Mouse (Mus musculus) olfactory bulb, adult 2 months (tissue): Measurements from ENCODE around the gene Eef2. TPM values are rescaled to one million over a fixed set of nuclear protein-coding genes. Genes with fewer than 3 reads are reported as not detected.

Experiments
- H3K27ac ChIP-seq: fragments of 200-500 bp; 2 replicates; pipeline ENCODE4 v1.5.1; 2012; ENCODE audit warnings: low read depth, low read length; ENCODE audit not compliant: insufficient read depth
- H3K4me1 ChIP-seq: fragments of 200-500 bp; 2 replicates; pipeline ENCODE4 v1.6.1; 2012; ENCODE audit warnings: low read length; ENCODE audit not compliant: control insufficient read depth, insufficient read depth
- H3K4me3 ChIP-seq: fragments of 200-500 bp; 2 replicates; pipeline ENCODE4 v1.5.1; 2012; ENCODE audit warnings: mild to moderate bottlenecking, low read depth, low read length, moderate library complexity; ENCODE audit not compliant: insufficient read depth
- CTCF ChIP-seq: fragments of 200-500 bp; IDR thresholded peaks from 2 replicates; pipeline ENCODE4 v1.5.1; 2012; ENCODE audit warnings: low read depth, mild to moderate bottlenecking, low read length, moderate library complexity; ENCODE audit not compliant: insufficient read depth
- POLR2A ChIP-seq: fragments of 200-500 bp; IDR thresholded peaks from 2 replicates; pipeline ENCODE4 v1.6.1; 2012; ENCODE audit warnings: mild to moderate bottlenecking, low read depth, low read length, moderate library complexity; ENCODE audit not compliant: insufficient read depth
- WGBS: fragments of 180-500 bp; shearing (Covaris S2); methylation state at CpG from one replicate; pipeline ENCODE4 v1.1.7; 2018; 5-methylcytosine and 5-hydroxymethylcytosine counted together
- polyA plus RNA-seq: library from polyadenylated mRNA; stranded (reverse); fragments of >200 nt; gene quantifications from 2 replicates; pipeline ENCODE4 v1.2.4, GENCODE M21; 2012; ENCODE audit warnings: low replicate concordance; ENCODE audit not compliant: missing spikeins, insufficient read depth, insufficient read length

Eef2 gene
- polyA plus RNA-seq, 1 experiment = 423 TPM

DNA sequence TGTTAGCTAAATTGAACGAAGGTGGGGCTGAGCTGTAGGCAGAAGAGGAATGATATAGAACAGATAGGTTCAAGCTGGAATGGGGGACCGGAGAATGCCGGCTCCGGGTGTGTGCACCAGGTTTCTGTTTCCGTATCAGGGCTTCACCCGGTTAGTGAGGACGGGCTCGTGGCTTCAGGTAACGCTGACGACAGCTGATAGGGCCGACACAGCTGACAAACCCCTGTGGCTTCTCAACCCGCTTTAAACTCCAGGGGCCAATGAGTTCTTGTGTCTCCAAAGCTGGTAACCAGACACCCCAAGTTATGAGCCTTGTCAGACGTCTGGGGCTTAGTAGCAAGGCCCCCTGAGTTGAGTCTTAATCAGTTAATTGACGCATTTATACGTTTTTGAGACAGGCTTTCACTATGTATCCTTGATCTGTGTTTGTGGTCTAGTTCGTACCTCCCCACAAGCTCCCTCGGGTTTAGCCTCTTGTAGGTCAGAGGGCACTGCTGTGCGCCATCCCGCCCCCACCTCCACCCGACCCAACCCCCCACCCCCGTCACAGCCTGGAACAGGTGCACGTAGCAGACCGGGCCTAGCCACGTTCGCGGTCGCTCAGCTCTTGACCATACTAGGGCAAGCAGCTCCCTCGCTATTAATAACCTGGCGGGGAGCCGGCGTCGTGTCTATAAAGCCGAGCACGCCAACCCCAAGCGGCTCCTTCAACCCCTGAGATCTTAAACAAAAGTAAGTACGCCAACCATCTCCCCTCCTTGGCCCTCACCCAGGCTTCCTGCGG is 17.8 kb downstream of the Eef2 start:
- H3K4me3 ChIP-seq = no peak overlapping the region
- peaks cover 24% of the 10 kb centered on the region for H3K4me1 ChIP-seq
- TF ChIP-seq CTCF (no peak), POLR2A (no peak)
- 10% methylated on average over 37 of the region's 37 CpGs for WGBS
- no peak overlapping the region for H3K27ac ChIP-seq

- Histone ChIP-seq H3K4me3 (no peak overlapping the region), H3K27ac (no peak overlapping the region), H3K4me1 (peaks cover 24% of the 10 kb centered on the region)
- no peak for TF ChIP-seq CTCF
- TF ChIP-seq POLR2A = no peak
- WGBS = 80% methylated on average over 4 of the region's 4 CpGs
Observed at GRCm38 (mm10) chr10:81195300-81195699, 18.9 kb downstream of the Eef2 start.

DNA sequence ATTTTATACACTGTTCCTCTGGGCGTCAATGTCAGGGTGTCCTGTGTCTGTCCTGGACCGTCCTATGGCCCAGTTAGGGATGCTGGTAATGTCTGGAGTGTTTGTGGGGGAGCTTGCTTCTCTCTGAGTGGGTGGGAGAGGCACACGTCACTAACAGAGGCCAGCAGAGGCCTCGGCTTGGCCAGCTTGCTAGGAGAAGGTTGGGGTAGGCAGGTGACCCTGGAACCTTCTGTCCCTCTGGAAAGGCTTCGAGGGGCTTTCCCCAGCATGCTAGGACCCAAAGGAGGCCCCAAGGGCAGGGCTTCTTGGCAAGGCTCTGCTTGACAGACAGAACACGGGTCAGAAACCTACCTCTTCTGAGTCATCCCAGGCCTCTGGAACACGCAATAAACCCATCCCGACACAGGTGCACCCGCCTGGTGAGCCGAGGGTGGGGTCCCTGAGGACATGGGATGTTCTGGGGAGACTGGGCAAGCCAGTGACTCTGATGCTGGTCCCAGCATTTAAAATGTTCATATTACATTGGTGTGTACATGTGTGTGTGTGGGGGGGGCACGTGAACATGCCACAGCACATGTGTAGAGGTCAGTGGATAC is 20.1 kb downstream of the Eef2 start:
- 67% methylated on average over 11 of the region's 11 CpGs for WGBS
- TF ChIP-seq POLR2A = no peak
- TF ChIP-seq CTCF = no peak
- H3K4me1 ChIP-seq = peaks cover 21% of the 10 kb centered on the region
- H3K27ac ChIP-seq = no peak overlapping the region
- H3K4me3 ChIP-seq = no peak overlapping the region

DNA sequence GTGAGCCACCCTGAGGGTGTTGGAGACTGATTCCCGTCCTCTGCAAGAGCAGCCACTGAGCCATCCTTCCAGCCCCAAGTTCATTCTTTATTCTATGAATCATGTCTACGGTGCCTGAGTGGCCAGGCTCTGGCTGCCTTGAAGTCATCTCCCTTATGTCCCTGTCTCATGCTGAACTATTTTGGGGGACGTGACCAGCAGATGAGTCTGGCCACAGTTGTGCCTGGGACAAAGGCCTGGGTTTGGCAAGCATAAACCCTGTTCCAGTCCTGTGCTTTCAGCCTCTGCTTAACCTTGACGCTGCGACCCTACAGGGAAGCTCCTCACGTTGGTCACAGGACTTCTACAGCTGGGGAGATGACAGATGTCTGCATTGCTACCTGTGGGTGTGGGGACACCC is 20.9 kb downstream of the Eef2 start:
- TF ChIP-seq POLR2A (no peak), CTCF (no peak)
- Histone ChIP-seq H3K4me1 (peaks cover 16% of the 10 kb centered on the region), H3K4me3 (no peak overlapping the region), H3K27ac (no peak overlapping the region)
- 57% methylated on average over 6 of the region's 6 CpGs for WGBS

DNA sequence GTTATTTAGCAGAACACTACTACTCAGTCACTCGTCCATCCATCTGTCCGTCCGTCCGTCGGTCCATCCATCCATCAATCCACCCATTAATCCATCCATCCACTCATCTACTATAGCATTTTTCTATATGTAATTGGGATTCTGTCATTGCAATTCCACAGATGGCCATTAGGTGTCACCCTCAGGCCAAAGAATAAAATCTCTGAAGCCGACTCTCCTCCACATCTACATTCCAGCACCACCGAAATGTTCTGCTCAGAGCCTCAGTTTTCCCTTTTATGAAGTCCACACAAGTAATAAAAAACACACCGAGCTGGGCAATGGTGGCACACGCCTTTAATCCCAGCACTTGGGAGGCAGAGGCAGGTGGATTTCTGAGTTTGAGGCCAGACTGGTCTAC is 21.8 kb downstream of the Eef2 start:
- 2% methylated on average over 9 of the region's 9 CpGs for WGBS
- H3K4me1 ChIP-seq = peaks cover 12% of the 10 kb centered on the region
- no peak overlapping the region for H3K4me3 ChIP-seq
- H3K27ac ChIP-seq = no peak overlapping the region
- TF ChIP-seq CTCF (no peak), POLR2A (no peak)

GRCm38 (mm10) chr10:81198990-81199389 is 22.6 kb downstream of the Eef2 start:
- Histone ChIP-seq H3K4me3 (no peak overlapping the region), H3K27ac (no peak overlapping the region), H3K4me1 (peaks cover 8% of the 10 kb centered on the region)
- no peak for TF ChIP-seq CTCF
- TF ChIP-seq POLR2A = no peak
- 92% methylated on average over 6 of the region's 6 CpGs for WGBS

DNA sequence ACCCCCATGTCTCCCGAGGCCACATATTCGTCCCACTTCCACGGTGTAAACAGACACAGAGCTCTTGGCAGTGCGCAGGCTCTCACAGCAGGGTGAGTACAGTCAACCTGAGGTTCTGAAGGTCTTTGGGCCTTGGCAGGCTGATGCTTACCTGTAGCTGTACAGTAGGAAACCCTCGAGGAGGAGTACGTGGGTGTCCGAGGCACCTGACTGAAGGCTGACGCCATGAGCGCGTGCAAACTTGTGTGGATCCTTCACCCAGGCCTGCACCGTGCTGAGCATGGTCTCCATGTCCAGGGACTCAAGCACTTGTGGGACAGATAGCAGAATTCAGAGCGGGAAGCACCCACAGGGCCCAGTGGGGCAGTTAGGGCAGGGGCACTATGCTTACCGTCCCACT is 23.7 kb downstream of the Eef2 start:
- 85% methylated on average over 13 of the region's 13 CpGs for WGBS
- no peaks in the 10 kb centered on the region for H3K4me1 ChIP-seq
- no peak for TF ChIP-seq POLR2A
- TF ChIP-seq CTCF = no peak
- no peak overlapping the region for H3K4me3 ChIP-seq
- H3K27ac ChIP-seq = no peak overlapping the region

DNA sequence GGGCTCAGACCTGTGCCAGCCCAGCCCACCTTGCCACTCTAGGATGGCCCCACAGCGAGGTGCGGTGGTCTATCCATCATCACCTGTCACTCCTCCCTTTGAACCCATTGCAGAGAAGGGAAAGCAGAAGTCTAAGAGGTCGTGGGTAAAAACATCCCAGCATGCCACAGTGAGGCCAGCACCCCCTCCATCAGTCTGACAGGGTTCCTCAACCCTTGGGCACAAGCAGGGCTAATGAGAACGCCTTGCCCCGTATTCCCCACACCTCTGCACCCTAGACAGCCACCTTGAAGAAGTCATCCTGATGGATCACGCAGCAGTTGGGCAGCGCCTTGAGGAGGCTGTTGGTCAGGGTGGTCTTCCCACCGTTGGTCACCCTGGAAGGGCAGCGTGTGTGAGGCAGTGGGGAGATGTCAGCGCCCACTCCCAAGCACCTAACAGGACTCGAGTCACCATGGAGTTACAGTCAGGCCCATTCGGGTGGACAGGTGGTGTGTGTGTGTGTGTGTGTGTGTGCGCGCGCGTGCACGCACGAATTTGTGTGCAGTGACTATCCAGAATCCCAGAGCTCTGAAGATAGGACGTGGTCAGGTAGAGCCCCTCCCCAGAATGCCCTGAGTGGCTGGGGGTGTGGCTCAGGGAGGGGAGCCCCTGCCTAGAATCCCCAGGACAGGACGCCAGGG is 24.3 kb downstream of the Eef2 start:
- 79% methylated on average over 20 of the region's 20 CpGs for WGBS
- no peak overlapping the region for H3K27ac ChIP-seq
- H3K4me3 ChIP-seq = no peak overlapping the region
- no peaks in the 10 kb centered on the region for H3K4me1 ChIP-seq
- TF ChIP-seq POLR2A = no peak
- TF ChIP-seq CTCF = no peak

DNA sequence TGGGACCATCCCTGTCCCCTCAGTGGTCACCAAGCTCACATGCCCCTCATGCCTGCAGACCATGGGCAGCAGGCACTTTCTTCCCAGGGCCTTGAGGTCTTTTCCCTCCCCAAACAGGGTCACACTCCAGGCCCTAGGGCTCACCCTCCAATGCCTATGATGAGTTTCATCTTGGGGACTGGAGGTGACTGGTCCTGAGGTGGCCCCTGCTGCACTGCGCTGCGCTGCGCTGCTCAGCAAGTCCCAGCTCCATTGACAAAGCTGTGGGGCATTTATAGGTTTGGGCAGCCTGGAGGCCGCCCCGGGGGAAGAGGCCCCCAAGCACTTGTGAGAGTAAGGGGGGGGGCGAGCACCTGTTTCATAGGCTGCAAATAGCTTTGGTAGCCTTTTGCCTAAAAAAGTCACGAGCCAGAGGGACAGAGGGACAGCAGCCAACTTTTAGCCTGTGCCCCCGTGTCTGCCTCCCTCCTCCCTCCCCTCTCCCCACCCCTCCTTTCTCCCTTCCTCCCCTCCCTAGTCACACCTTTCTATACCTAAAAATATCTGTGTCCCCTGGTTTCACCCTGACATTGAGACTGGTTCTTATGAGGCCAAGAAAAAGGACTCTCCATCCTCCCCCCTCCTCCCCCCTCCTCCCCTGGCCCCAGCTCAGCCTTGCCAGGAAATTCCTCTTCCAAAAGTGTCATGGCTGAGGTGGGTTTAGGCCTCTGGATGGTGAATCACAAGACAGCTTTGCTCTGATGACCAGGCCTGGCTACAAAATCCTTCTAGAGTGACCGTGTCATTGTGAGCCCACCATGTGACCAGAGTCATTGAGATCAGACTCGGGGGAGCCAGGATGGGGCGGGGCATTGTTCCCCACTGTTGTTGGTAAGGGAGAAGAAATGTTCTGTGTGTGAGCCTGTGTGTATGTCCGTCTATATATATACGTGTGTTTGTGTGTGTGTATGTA is 25.7 kb downstream of the Eef2 start, which contains the start of gene Nmrk2:
Gene Nmrk2 (minus strand): TSS at position 245 of the 952 bp plus-strand sequence.
- Histone ChIP-seq H3K4me3 (no peak within 1 kb of the TSS), H3K4me1 (no peaks in the 10 kb centered on the region), H3K27ac (no peak within 1 kb of the TSS)
- WGBS = 48% methylated on average over 13 of the region's 13 CpGs
- TF ChIP-seq CTCF (no peak), POLR2A (no peak)
